Mouse (Mus musculus) G1E-ER4 (cell line): ENCODE measurements around the gene Hivep3. TPM values are rescaled to one million over a fixed set of nuclear protein-coding genes. Genes with fewer than 3 reads are reported as not detected.

ENCODE experiments used
- GATA1 ChIP-seq: IDR thresholded peaks from one replicate; pipeline ENCODE4 v1.8.0; 2012; ENCODE audit warnings: low read length, inconsistent platforms
- polyA plus RNA-seq: library from polyadenylated mRNA; stranded (reverse); fragments of >175 nt; gene quantifications from 2 replicates; pipeline ENCODE4 v1.2.3, GENCODE M21; 2012

Hivep3 gene
- polyA plus RNA-seq, 1 experiment = not detected

GRCm38 (mm10) chr4:119922945-119923344 is 189.4 kb downstream of the Hivep3 start:
- TF ChIP-seq GATA1 = no peak

- no peak for TF ChIP-seq GATA1
Observed at GRCm38 (mm10) chr4:119923410-119923809, 189.8 kb downstream of the Hivep3 start.

- TF ChIP-seq GATA1 = no peak
Observed at GRCm38 (mm10) chr4:119925052-119925451, 191.5 kb downstream of the Hivep3 start.

GRCm38 (mm10) chr4:119931923-119932322 is 198.3 kb downstream of the Hivep3 start:
- TF ChIP-seq GATA1 = no peak

- TF ChIP-seq GATA1 = no peak
Observed at GRCm38 (mm10) chr4:119932549-119933257, 199.1 kb downstream of the Hivep3 start.

GRCm38 (mm10) chr4:119934901-119935300 is 201.3 kb downstream of the Hivep3 start:
- no peak for TF ChIP-seq GATA1

GRCm38 (mm10) chr4:119937876-119938275 is 204.3 kb downstream of the Hivep3 start:
- TF ChIP-seq GATA1 = no peak

- TF ChIP-seq GATA1 = no peak
Observed at GRCm38 (mm10) chr4:119938518-119938917, 204.9 kb downstream of the Hivep3 start.

- no peak for TF ChIP-seq GATA1
Observed at GRCm38 (mm10) chr4:119939786-119940185, 206.2 kb downstream of the Hivep3 start.

- no peak for TF ChIP-seq GATA1
Observed at GRCm38 (mm10) chr4:119946224-119946887, 212.8 kb downstream of the Hivep3 start.

GRCm38 (mm10) chr4:119947232-119948162 is 213.9 kb downstream of the Hivep3 start:
- no peak for TF ChIP-seq GATA1

GRCm38 (mm10) chr4:119948406-119948805 is 214.8 kb downstream of the Hivep3 start:
- no peak for TF ChIP-seq GATA1

GRCm38 (mm10) chr4:119948922-119949614 is 215.5 kb downstream of the Hivep3 start:
- no peak for TF ChIP-seq GATA1

- TF ChIP-seq GATA1 = no peak
Observed at GRCm38 (mm10) chr4:119950181-119950580, 216.6 kb downstream of the Hivep3 start.

GRCm38 (mm10) chr4:119951081-119951480 is 217.5 kb downstream of the Hivep3 start:
- no peak for TF ChIP-seq GATA1
